Mouse (Mus musculus) right cerebral cortex, adult 2 months (tissue): Measurements from ENCODE around the gene Ndufb4.
"Not testable (repeated sequence)": the region's sequence is repeated elsewhere in the genome, so short reads cannot be mapped to it uniquely, and the experiment has no call there.

Experiments
- DNase-seq, 2 experiments: peaks; one replicate each; pipeline ENCODE4 v3.0.0; 2021 to 2022; ENCODE audit warnings: low spot score in 2 of 2

Ndufb4 gene

DNA sequence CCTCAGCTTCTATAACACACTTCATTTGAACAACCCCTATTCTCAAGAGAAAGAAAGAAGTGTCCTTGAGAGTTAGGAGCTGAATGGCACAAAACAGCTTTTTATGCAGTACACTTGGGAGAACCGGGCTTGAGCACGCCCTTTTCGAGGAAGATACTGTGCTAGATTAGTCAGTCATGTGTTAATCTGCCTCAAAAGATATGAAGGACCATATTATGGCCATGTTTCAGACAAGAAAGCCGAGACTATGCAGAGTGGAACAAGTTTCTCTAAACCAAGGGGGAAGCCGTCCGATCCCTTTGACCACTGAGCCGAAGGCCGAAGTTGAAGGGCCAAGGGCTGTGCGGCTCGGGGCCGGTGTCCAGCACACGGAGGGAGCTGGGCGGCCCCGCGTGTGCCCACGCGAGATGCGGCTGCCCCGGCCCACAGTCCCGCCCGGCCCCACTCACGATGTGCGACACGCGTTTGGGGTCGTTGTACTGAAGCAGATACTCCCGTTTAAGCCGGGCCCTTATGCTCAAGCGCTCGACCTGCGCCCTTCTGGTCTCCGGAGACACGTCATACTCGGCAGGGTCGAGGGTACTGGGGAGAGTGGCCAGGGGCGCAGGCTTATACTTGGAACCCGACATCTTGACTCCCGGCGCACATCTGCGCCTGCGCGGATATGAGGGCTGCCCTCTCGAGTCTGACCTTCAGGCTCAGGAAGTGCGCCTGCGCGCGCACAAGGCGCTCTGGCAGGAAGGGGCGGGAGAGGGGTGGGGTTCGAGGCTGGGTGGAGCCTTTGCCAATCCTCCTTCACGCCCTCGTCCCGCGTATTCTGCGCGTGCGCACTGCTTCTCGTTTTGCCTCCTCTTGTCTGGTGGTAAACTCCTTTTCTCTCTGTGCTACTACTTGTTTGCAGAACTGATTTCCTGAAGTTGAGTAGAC lies at the start of gene Ndufb4:
TSS of gene Ndufb4 (minus strand) at position 723 of the 927 bp plus-strand sequence.
- DNase-seq, result peak; percentile 93 to 97

DNA sequence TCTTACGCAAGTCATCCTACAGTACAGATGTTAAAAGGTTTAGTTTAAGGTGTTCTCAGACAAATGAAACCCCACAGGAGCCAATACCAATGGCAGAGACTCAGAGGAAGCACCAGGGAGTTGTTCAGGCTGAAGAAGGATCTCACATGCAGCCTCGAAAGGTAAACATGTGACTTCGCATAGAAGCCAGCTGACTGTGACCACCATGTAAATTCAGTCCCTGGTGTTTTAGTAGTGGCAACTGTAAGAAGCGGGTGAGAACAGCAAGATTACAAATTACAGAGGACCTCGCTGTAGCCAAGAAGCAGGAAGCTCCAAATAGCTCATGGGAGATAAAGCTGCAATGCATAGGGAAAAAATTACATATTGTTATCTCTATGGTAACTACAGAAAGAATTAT lies 49.6 kb upstream of the Ndufb4 start:
- DNase-seq, result no peak

DNA sequence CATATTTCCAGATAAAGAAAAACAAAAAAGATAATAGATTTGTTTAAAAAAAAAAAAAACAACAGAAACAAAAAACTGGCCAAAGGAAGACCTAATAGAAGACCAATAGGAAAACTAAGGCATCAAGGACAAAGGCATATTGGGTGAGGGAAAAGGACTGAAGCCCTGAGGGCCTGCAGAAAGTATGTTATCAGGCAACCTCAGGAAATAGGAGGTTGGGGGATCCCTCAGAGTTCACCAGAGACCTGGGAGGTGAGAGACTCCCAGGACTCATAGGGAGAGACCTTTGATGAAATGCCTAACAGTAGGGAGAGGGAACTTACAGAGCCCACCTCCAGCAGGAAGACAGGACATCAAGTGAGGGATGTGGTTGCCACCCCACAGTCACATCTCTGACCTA lies 45.8 kb upstream of the Ndufb4 start:
- not testable (repeated sequence) for DNase-seq

DNA sequence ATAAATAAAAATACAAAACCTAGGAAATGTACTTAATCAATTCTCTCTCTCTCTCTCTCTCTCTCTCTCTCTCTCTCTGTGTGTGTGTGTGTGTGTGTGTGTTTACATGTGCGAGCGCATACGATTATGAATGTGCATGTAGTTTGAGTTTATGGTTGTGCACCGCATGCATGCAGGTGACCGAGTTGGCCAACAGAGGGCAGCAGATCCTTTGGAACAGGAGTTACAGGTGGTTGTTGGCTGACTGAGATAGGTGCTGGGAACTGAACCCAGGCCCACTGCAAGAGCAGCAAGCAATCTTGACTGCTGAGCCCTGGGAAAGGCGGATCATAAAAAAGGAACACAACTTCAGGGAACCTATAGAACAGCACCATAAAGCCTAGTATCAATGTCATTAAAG lies 44.5 kb upstream of the Ndufb4 start:
- DNase-seq, result no peak

DNA sequence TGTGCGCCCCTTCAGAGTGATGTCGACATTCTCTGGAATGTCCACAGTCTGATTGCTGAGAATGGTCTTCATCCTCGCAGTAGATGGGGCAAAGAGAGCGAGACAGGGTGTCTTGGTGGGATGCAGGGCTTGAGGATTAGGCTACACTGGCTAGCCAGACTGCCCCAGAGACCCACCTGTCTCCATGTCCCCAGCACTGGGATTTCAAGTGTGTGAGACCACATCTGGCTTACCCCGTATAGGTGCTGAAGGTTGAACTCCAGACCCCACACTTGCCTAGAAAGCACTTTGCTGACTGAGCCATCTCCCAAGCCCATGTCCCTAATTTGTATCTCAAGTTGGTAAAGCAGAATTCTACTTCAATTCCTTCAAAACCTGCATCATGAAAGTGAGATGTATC lies 43.0 kb upstream of the Ndufb4 start:
- DNase-seq, result no peak

DNA sequence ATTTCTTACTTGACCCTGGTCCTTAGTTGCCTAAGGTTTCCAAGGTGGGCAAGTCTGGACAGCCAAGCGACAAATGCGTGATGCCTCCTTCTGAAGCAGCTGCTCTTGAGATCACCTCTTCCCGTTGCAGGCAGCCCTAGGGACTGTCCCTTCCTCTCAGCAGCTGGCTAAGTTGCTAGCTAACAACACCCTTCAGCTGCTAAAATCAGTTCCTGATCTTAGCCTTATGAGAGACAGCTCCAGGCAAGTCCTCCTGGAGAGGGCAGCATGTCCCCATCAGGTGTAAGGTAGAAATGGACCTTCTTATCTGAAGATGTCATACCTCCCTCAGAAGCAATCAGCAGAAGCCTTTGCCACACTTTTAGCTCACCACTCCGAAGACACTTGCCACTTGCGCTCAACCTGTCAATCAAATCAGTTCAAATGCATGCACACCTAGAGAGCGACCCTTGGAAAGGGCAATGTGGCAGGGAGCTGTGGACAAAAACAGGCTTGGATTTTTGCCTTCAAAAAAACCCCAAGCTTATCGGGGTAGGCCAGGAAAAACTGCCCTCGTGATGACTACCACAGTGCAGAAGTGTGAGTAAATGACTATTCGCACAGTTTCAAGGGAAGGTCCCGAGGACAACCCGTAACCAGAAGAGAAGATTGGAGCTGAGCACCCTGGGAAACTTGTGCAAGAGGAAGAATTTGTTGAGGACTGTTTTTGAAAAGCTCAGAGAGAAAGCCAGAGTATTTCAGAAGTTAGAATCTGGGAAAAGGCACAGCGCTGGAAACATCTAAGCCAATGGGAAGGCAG lies 36.9 kb upstream of the Ndufb4 start:
- DNase-seq, result no peak

DNA sequence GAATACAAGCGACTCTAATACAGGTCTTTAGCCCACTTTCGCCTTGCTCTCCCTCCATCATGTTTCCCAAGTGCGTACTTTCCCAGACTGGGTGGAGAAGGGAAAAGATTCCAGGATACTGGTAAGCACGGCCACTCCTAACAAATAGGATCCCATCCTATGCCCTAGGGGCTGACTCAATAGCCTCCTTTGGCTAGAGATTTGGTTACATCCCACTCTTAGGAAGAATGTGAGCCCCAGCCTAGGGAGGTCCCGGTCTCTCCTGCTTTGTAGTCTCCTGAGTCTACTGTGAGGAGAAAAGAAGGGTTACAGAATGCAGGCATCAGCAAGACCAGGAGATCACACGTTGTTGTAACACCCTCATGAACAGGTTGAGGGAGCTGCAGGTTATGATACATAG lies 36.2 kb upstream of the Ndufb4 start:
- DNase-seq, result no peak

DNA sequence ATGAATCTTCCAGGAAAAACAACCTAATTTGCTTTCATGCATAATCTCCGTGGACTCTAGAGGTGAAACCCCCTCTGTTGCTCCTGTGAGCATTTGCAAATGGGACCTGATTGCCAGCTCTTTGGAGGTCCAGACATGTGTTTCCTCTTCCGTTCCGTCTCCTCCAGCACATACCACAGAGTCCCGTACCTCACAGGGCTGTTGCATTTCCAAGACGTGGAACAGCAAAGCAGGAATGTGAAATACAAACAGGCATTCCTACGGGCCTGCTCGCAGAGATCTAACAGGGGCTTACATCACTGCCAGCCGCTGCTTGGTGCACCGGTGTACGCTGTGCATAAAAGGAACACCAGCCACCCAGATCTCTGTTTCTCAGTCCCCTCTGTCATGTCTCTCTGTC lies 35.7 kb upstream of the Ndufb4 start:
- DNase-seq, result no peak

DNA sequence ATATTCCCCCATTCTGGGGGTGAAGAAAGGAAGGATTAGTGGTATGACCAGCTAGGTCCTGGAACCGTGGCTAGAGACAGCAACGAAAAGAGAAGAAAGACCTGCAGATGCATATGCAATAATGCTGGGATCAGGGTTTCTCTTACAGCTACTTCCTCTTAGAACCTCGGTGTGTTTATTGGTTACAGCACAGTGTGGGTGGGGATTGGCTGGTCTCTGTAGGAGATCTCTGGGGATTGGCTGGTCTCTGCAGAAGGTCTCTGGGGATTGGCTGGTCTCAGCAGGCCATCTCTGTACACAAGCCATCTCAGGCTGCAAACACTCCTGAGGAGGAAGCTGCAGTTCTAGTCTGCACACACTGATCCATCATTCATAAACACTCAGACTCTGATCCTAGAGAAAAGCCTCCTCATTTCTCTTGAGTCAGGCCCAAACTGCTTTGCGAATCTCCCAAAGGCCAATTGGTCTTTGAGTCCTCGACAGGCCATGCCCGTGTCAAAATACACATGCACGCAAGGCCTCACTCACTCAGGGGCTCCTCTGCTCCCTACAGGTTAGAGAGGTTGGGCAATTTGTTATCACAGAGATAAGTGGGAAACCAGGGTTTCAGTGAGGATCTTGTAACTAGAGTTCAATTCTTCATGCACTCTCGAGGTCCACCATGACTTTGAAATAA lies 35.1 kb upstream of the Ndufb4 start:
- no peak for DNase-seq

DNA sequence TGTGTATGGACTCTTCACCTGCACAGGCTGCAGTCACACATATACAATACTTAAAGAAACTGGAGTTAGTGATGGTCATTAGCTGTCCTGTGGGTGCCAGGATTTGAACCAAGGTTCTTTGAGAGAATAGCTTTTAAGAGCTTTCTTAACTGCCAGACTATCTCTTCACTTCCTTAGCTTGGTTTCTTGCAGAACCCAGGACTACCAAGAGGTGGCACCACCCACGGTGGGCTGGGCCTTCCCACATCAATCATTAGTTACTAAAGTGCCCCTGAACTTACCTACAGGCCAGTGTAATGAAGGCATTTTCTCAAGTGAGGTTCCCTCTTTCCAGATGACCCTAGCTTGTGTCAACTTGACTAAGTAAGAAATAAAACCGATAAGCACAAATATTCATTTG lies 33.9 kb upstream of the Ndufb4 start:
- DNase-seq, result no peak

DNA sequence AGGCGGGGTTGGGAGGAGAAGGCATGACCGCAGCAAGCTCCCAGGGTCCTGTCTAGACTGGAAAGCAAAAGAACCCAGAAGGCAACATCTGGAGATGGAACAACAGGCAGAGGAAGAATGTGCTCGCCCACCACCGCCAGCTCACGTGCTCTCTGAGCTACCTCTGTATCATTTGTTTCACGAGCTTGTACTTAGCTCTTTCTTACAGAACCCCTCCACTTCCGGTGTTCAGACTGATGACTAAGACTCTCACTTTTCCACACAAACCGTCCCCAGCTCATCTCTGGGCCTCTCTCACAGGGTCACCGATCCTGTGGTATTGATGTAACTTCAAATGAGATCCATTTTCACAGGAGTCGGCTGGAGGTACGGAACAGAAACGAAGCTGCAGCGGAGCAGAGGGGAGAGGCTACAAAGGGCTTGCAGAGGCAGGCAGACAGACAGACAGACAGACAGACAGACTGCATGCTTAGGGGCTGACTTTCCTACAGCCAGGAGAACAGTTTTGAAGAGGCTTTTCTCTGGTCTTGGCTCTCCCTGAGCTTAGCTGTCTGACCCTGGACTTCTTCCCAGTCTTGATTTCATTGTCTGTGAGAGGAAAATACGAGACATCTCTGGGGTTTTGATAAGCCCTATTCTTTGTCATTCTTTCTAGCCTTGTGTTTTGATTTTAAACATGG lies 33.2 kb upstream of the Ndufb4 start:
- DNase-seq, result peak in 1 of 2 experiments; percentile 26

DNA sequence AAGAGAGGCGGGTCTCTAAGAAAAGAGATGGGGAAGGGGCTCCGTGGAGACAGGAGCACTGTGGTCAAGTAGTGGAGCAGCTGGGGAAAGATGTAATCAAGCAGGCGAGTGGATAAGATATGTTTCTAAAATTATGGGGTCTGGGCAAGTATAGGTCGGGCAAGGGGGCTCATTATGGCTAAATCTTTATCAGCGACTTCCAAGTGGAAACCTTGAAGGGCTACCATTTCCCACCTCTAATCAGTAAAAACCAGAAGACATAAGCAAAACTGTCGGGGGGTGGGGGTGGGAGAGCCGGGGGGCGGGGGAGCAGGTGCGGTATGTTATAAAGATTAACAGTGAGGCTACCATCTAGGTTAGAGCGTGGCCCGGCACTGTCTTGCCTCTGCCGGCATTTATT lies 32.6 kb upstream of the Ndufb4 start:
- no peak for DNase-seq

DNA sequence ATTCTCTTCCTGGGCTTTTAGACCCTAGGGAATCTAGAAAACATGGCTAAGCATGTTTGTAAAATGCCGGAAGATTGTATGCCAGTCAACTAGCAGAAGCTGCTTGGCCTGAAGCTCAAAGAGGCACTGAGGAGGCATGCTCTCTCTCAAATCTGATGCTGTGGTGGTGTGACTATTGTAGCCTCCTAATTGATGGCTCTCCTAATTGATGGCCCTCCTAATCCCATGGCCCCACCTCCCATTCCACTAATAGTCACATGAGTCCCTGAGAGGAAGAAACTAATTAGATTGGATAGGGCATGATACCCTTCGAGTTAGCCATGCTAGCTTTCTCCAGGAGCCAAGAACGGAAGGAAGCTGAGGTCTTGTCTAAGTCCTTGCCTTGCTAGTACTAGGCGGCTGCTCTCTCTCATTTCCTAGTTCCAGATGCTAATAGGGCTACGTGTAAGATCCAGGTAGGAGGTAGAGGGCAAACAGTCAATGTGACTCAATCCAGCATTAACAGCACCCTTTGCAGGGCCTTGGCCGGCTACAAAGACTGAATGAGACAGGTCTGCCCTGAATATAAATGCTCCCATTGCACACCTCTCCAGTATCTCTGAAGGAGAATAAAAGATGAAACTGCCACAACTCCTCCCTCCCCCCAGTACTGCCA lies 31.8 kb upstream of the Ndufb4 start:
- peak in 1 of 2 experiments; percentile 36 for DNase-seq

DNA sequence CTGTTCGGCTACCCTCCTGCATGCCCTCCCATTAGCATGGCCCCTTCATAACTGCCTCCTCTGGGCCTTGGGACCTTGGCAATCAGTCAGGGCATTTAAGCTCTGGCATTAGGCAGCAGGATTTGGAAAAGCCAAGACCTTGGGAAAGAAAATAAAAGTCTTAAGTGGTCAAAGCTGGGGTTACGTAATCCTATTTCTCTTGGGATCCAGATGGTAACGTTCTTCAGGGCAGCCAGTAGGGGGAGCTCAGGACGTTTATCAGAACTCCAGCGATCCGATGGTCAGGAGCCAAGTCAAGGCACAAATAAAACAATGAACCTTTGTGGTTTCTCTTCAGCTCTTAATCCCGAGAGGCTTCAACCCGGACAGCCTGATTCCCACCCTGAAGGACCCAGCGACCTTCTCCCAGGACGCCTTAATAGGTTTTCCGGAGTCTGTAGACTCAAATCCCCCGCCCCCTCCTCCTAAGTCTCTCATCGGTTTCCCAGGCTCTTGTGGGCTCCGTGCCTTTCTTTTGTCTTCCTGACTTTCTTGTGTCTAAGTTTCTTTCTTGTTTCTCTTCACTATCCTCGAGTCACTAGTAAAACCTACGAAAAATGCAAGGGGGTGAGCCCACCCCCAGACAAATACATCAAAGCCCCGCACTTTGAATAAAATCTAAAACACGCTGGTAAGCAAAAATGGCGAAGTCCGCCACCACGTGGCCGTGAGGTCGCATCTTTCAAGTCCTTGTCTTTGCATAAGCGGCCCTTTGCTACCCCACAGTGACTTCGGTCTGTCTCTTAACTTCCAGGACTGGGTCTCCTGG lies 30.6 kb upstream of the Ndufb4 start:
- peak; percentile 81 to 87 for DNase-seq

DNA sequence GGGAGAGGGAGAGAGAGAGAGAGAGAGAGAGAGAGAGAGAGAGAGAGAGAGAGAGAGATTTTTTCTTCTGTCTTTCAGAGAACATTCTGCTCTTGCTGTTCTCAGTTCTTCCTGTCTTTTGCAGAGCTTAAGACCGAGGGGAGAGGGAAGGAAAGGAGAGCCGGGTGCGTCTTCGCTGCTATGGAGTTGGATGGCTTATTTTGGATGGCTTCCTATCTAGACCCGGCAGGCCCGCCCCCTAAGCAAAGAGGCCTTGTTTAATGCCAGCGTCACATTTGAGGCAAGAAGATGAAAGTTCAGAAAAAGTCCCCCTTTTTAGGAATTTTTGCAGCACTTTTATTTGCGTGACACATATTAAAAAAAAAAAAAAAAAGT lies 30.0 kb upstream of the Ndufb4 start:
- peak in 1 of 2 experiments; percentile 45 for DNase-seq

DNA sequence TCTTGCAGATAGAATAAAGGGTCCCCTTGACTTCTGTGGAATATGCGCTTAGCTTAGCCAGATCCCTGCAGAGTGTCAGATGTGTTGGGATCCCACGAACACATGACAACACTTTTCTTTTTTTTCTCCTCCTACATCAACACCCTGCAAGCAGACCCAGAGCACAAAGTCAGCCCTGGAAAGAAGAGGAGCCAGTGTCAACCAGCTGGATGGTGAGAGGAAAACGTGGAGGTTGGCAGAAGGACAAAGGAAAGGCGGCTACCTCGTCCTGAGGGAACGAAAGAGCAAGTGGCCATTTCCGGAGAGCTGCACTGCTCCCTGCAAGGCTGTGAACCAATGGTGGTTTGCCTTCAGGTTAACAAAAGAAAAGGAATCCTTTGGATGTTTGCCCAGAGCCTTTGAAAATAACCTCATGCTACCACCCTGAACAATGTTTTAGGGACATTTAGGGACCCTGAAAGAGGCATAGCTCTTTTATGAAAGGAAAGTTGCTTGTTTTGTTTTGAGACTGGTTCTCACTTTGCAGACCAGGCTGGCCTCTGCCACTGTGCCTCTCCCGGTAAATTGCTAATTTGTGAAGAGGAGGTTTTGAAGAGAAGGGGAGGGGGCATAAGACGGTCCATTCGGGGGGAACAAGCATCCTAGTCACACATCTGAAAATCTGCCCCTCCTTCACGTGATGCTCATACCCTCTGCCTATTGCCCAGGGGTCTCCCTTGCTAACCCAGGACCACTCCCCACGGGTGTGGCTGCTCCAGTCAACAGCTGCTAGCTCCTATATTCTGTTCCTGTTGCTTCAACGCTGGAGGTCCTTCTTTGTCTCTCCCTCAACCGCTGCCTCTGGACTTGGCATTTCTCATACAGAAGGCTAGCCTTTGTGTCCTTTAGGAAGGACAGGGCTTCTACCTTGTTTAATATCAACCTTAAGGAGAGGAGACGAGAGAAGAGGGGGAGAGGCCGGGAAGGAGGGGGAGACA lies 29.2 kb upstream of the Ndufb4 start:
- peak in 1 of 2 experiments; percentile 54 for DNase-seq

DNA sequence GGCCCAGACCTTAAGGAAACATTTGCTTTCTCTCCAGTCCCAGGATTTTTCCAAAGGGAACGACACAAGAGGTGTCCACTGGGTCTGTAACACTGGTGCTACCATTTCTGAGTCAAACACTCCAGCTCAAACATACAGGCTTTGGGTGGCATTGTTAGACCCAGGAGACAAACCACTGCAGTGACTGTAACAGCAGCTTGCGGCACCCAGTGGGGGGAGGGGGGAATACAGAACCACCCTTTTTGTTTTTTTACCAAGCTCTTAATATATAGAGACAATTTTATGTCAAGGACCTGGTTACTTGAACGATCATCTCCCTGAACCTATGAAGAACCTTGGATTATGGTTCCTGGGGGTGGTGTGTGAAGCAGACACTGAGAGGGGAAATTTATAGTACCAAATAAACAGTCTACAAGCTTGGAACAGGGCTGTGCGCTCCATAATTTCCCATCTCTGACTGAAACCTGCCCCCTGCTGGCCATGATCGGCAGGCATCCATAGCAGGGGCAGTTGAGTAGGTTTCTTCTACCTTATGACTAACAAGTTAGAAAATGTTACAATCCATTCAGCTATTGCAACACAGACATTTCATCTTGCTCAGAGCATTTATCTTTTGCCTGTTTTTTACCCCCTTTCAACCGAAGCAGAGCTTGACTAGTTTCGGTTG lies 28.2 kb upstream of the Ndufb4 start:
- peak; percentile 95 for DNase-seq

DNA sequence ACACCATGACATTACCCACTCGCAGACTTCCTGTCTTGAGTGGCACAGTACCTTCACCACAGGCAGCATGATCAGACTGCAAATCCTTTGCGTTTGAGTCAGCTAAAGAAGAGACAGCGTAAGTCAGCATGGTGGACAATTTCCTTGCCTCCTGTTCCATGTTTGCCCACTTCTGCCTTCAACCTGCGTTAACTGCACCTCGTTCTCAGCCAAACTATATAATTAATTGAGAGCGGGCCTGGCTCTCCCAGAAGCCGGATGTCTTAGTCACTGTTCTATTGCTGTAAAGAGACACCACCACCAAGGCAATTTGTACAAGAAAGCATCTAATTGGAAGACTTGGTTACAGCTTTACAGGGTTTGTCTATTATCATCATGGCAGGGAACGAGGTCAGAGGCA lies 26.6 kb upstream of the Ndufb4 start:
- DNase-seq, result no peak

DNA sequence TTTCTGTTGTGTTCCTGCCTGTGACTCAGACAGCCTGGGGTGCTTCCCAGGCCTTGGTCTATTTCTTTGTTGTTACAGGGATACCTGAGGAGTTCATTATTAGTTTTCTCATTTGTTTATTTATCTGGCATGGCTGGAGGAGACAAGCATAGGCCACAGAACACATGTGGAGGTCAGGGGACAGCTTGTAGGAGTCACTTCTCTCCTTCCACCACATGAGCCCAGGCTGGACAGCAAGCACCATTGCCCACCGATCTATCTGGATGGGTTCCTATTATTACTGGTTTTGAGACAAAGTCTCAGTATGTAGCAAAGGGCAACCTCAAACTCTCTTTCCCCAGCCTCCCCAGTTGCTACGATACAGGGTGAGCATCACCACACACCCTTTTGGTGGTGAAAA lies 26.0 kb upstream of the Ndufb4 start:
- DNase-seq, result no peak
